Mouse (Mus musculus): ENCODE measurements around the gene Gucy2g.

DNA sequence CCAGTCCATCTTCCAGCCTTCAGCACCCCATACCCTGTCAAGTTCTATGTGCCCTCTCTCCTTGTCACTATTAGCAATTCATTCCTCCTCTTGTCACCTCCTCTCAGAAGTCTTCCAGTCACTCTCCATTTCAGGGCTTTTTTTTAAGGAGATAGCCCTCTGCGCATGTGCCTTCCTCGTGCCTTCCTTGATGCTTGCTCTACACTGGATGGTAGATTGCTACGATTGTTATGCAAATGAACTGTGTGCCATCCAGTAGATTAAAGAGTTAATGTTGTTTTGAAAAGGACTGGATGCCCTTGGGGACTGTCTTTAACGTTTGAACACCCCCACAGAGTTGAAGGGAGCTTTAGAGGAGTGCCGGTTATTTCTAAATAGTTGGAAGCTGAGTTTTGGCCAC is 14.4 kb downstream of the Gucy2g start:
- TF ChIP-seq CTCF (IDR thresholded peaks at IDR 0.05; ENCODE audit: low read depth): no peak
- no peak for TF ChIP-seq EP300 (IDR thresholded peaks at IDR 0.05; ENCODE audit: low read depth)

All from heart, postnatal 0 days (tissue).